Mouse (Mus musculus): ENCODE results near the gene Gucy2d. TPM values are rescaled to one million over a fixed set of nuclear protein-coding genes. Genes with fewer than 3 reads are reported as not detected.
A peak's percentile ranks its signal among the peaks of the same experiment; 100 is the strongest.

The Gucy2d gene
- polyA plus RNA-seq, 1 experiment from 2014 or later = not detected

DNA sequence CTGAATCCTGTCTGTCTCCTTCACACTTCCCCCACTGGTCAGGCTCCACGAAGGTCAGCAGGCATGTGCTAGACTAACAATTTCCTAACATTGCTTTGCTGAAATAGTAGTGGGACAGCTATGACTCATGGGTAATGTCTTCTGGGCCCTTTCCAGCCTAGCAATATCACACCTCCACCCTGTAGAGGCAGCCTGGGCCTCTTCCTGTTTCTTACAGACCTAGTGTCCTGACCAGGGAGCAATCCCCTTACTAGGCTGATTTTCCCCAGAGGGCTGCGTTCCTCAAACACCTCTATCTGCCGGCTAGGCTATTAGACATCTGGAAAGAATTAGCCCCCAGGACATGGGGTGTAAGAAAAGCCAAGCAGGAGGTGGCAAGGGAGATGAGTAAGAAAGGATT is 24.7 kb upstream of the Gucy2d start:
- H3K4me3 ChIP-seq (ENCODE audit: low read depth, low read length) = no peak overlapping the region
- no peak overlapping the region for H3K4me2 ChIP-seq (replicated peaks; ENCODE audit: low read depth, low read length)
- H3K4me1 ChIP-seq (ENCODE audit: control insufficient read depth, insufficient read depth, low read length) = peaks cover 14% of the 10 kb centered on the region; the same call in 1 of the 2 replicates
- no peaks in the 10 kb centered on the region for H3K36me3 ChIP-seq (ENCODE audit: control insufficient read depth, insufficient read depth, low read length)
- no peaks in the 10 kb centered on the region for H3K27me3 ChIP-seq (ENCODE audit: control insufficient read depth, insufficient read depth, low read length)
- no peak; the same call in 1 of the 2 replicates for ATAC-seq (ENCODE audit: insufficient number of reproducible peaks, insufficient read depth, low FRiP score, low read depth)
- WGBS = 33% methylated on average over 3 of the region's 3 CpGs
- H3K27ac ChIP-seq (ENCODE audit: low read length) = no peak overlapping the region
- H3K9ac ChIP-seq (replicated peaks; ENCODE audit: low read depth, low read length) = no peak overlapping the region
- no peaks in the 10 kb centered on the region for H3K9me3 ChIP-seq (ENCODE audit: control insufficient read depth, low read depth, low read length)

DNA sequence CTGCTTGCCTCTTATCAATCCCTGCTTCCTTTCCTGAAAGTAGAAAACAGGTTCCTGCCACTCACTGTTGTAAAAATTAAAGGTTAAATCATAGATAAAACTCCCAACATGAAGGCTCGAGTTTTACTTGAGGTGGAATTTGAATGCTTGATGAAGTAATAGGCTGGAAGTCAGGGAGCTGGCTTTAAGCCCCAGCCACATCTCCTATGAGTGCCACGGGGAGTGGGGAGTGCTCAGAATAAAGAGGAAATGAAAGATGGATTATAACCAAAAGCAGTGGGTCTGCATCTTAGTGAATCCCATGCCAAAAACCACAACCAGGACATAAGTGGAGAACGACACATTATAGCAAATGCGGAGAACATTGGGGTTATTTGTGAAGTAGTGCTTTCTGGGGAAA is 24.2 kb upstream of the Gucy2d start:
- no peak overlapping the region for H3K27ac ChIP-seq (ENCODE audit: low read length)
- H3K9ac ChIP-seq (replicated peaks; ENCODE audit: low read depth, low read length) = no peak overlapping the region
- WGBS = 50% methylated on average over 4 of the region's 4 CpGs
- H3K27me3 ChIP-seq (ENCODE audit: control insufficient read depth, insufficient read depth, low read length) = no peaks in the 10 kb centered on the region
- no peak overlapping the region for H3K4me3 ChIP-seq (ENCODE audit: low read depth, low read length)
- H3K9me3 ChIP-seq (ENCODE audit: control insufficient read depth, low read depth, low read length) = no peaks in the 10 kb centered on the region
- ATAC-seq (ENCODE audit: insufficient number of reproducible peaks, insufficient read depth, low FRiP score, low read depth) = no peak
- no peak overlapping the region for H3K4me2 ChIP-seq (replicated peaks; ENCODE audit: low read depth, low read length)
- no peaks in the 10 kb centered on the region for H3K36me3 ChIP-seq (ENCODE audit: control insufficient read depth, insufficient read depth, low read length)
- H3K4me1 ChIP-seq (ENCODE audit: control insufficient read depth, insufficient read depth, low read length) = peaks cover 14% of the 10 kb centered on the region; the same call in 1 of the 2 replicates

DNA sequence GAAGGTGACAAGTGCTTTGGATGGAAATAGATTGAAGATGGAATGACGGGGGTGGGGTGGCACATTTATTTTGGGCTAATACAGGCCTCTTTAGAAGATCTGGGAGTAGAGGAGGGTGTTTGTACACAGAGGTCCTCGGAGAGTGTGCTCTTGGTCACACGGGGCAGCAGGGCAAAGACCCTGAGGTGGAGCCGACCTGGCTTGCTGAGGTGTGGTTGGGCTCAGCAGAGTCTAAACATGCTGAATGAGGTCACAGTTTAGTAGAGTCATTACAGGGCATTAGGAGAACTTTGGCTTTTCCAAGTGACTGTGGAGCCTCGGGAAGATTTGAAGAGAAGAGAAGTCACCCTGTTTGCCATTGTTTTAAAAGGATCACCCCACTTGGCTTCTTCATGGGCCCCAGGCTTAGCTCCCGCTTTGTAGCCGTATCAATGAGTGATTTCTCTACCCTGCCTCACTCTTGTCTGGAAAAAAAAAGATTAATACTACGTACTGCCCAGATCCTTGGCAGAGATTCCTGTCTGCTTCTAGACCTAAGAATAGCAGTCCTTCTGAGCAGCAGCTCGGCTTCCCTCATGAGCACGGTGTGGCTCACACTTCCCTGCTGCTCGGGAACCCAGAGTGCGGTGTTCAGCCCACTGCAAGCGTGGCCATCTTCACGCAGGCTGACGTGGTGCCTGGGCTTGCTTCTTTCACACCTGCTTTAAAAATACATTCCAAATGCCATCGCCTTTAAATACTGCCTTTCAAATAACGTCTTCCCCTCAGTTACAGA is 22.0 kb upstream of the Gucy2d start:
- H3K4me1 ChIP-seq (ENCODE audit: control insufficient read depth, insufficient read depth, low read length) = peaks cover 14% of the 10 kb centered on the region; the same call in 1 of the 2 replicates
- H3K9me3 ChIP-seq (ENCODE audit: control insufficient read depth, low read depth, low read length) = no peaks in the 10 kb centered on the region
- no peak overlapping the region for H3K4me3 ChIP-seq (ENCODE audit: low read depth, low read length)
- no peak overlapping the region for H3K4me2 ChIP-seq (replicated peaks; ENCODE audit: low read depth, low read length)
- no peak overlapping the region for H3K27ac ChIP-seq (ENCODE audit: low read length)
- 59% methylated on average over 17 of the region's 17 CpGs for WGBS
- no peaks in the 10 kb centered on the region for H3K27me3 ChIP-seq (ENCODE audit: control insufficient read depth, insufficient read depth, low read length)
- H3K9ac ChIP-seq (replicated peaks; ENCODE audit: low read depth, low read length) = no peak overlapping the region
- H3K36me3 ChIP-seq (ENCODE audit: control insufficient read depth, insufficient read depth, low read length) = no peaks in the 10 kb centered on the region
- no peak for ATAC-seq (ENCODE audit: insufficient number of reproducible peaks, insufficient read depth, low FRiP score, low read depth)

DNA sequence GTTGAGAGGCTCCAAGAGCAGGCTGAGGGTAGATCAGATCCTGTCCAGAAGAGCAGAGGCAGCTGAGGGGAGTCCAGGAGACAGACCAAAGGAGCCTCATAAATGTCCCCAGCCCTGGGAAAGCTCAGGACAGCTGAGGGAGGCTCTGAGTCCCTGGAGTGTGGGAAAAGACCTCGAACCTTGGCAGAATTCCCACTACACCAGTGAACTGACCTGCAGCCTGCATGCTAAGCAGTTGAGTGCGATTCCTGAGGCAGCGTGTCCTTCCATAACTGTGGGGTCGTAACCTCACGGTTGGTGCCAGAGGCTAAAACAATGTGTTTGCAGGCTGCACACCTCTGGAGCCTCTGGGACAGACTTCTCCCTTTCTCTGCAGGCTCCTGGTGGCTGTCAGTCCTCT is 20.9 kb upstream of the Gucy2d start:
- no peaks in the 10 kb centered on the region for H3K9me3 ChIP-seq (ENCODE audit: control insufficient read depth, low read depth, low read length)
- no peak overlapping the region for H3K27ac ChIP-seq (ENCODE audit: low read length)
- no peak overlapping the region for H3K4me3 ChIP-seq (ENCODE audit: low read depth, low read length)
- no peak for ATAC-seq (ENCODE audit: insufficient number of reproducible peaks, insufficient read depth, low FRiP score, low read depth)
- WGBS = 53% methylated on average over 5 of the region's 5 CpGs
- no peak overlapping the region for H3K4me2 ChIP-seq (replicated peaks; ENCODE audit: low read depth, low read length)
- no peaks in the 10 kb centered on the region for H3K27me3 ChIP-seq (ENCODE audit: control insufficient read depth, insufficient read depth, low read length)
- no peaks in the 10 kb centered on the region for H3K36me3 ChIP-seq (ENCODE audit: control insufficient read depth, insufficient read depth, low read length)
- no peak overlapping the region for H3K9ac ChIP-seq (replicated peaks; ENCODE audit: low read depth, low read length)
- H3K4me1 ChIP-seq (ENCODE audit: control insufficient read depth, insufficient read depth, low read length) = peaks cover 14% of the 10 kb centered on the region; the same call in 1 of the 2 replicates

DNA sequence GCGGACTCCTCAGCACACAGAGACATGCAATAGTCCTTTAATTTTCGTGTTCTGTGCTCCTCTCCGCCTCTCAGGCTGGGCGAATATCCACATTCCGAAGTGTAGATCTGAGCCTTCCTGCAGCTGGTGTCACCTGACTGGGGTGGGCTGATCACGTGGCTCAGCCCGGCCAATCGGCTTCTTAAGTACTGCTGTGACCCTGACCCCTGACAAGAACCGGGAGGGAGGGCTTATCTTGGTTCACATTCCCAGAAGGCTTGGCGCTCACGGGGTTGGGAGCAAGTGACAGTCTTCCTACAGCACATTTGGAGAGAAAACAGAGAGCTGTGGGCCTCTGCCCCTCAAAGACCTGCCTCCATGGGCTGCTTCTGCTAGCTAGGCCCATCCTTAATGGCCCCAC is 16.7 kb upstream of the Gucy2d start:
- H3K27ac ChIP-seq (ENCODE audit: low read length) = no peak overlapping the region
- H3K4me2 ChIP-seq (replicated peaks; ENCODE audit: low read depth, low read length) = no peak overlapping the region
- no peak for ATAC-seq (ENCODE audit: insufficient number of reproducible peaks, insufficient read depth, low FRiP score, low read depth)
- no peak overlapping the region for H3K9ac ChIP-seq (replicated peaks; ENCODE audit: low read depth, low read length)
- no peak overlapping the region for H3K4me3 ChIP-seq (ENCODE audit: low read depth, low read length)
- no peaks in the 10 kb centered on the region for H3K9me3 ChIP-seq (ENCODE audit: control insufficient read depth, low read depth, low read length)
- 62% methylated on average over 11 of the region's 11 CpGs for WGBS
- peaks cover 10% of the 10 kb centered on the region for H3K4me1 ChIP-seq (ENCODE audit: control insufficient read depth, insufficient read depth, low read length)
- no peaks in the 10 kb centered on the region for H3K27me3 ChIP-seq (ENCODE audit: control insufficient read depth, insufficient read depth, low read length)
- H3K36me3 ChIP-seq (ENCODE audit: control insufficient read depth, insufficient read depth, low read length) = no peaks in the 10 kb centered on the region

DNA sequence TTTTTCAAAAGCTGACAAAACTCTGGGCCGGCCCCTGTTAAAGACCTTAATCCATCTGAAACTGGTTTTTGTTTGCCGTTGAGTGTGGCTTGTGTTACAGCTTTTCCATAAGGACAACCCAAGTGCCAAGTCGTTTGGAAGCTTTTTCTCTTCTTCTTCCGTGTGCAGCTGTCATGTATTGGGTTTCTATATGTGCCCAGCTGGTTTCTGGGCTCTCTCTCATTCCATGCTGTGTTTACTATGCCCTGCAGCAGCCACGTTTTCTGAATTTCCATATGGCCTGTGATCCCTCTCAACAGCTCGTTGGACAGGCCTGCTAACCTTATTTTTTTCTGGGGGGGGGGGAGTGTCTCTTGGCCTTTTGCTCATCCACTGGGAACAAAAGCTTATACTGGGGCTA is 15.8 kb upstream of the Gucy2d start:
- Histone ChIP-seq H3K4me2 (replicated peaks; ENCODE audit: low read depth, low read length) (no peak overlapping the region), H3K4me1 (ENCODE audit: control insufficient read depth, insufficient read depth, low read length) (peaks cover 9% of the 10 kb centered on the region), H3K9ac (replicated peaks; ENCODE audit: low read depth, low read length) (no peak overlapping the region), H3K4me3 (ENCODE audit: low read depth, low read length) (no peak overlapping the region), H3K9me3 (ENCODE audit: control insufficient read depth, low read depth, low read length) (no peaks in the 10 kb centered on the region), H3K27me3 (ENCODE audit: control insufficient read depth, insufficient read depth, low read length) (no peaks in the 10 kb centered on the region), H3K36me3 (ENCODE audit: control insufficient read depth, insufficient read depth, low read length) (no peaks in the 10 kb centered on the region), H3K27ac (ENCODE audit: low read length) (no peak overlapping the region)
- WGBS = 50% methylated on average over 6 of the region's 6 CpGs
- ATAC-seq (ENCODE audit: insufficient number of reproducible peaks, insufficient read depth, low FRiP score, low read depth) = no peak

DNA sequence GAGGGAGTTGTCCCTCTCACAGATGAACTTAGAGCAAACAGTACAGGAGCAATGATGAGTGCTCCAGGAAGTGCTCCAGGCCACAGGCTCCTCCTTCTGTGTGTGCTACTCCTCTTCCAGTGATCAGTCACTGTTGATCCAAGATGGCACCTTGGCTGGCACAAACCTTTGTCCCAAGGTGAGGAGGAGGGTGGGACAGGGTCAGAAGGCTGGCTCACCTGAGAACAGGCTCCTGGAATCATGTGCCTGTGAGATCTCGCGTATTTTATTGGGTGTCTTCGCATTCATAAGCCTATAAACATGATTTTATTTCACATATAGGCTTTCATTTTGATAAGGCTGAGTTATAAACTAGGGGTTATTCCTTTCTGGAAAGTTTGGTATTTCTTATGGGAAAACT is 14.7 kb upstream of the Gucy2d start:
- WGBS = 91% methylated on average over 3 of the region's 3 CpGs
- no peak overlapping the region for H3K4me3 ChIP-seq (ENCODE audit: low read depth, low read length)
- ATAC-seq (ENCODE audit: insufficient number of reproducible peaks, insufficient read depth, low FRiP score, low read depth) = no peak

DNA sequence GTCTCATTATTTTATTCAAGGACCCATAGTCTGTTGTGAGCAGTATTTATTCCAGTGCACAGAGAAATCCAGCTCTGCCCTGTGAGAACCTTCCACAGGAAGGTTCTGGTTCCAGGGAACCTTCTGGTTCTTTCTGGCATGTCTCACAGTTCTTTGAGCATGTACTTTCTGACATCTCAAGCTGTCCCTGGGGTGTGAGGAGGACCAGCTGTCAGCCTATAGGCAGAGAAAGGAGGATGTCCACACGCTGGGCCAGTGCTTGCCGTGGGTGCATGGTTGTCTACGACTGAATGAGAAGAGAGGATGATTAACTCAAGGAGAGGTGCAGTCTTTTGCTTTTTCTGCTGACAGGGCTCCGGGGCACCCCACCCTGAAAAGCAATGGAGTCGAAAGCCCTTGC is 13.6 kb upstream of the Gucy2d start:
- Histone ChIP-seq H3K9me3 (ENCODE audit: control insufficient read depth, low read depth, low read length) (no peaks in the 10 kb centered on the region), H3K9ac (replicated peaks; ENCODE audit: low read depth, low read length) (no peak overlapping the region), H3K4me2 (replicated peaks; ENCODE audit: low read depth, low read length) (no peak overlapping the region), H3K27me3 (ENCODE audit: control insufficient read depth, insufficient read depth, low read length) (no peaks in the 10 kb centered on the region), H3K4me3 (ENCODE audit: low read depth, low read length) (no peak overlapping the region), H3K4me1 (ENCODE audit: control insufficient read depth, insufficient read depth, low read length) (peaks cover 7% of the 10 kb centered on the region), H3K27ac (ENCODE audit: low read length) (no peak overlapping the region), H3K36me3 (ENCODE audit: control insufficient read depth, insufficient read depth, low read length) (no peaks in the 10 kb centered on the region)
- 67% methylated on average over 5 of the region's 5 CpGs for WGBS
- ATAC-seq (ENCODE audit: insufficient number of reproducible peaks, insufficient read depth, low FRiP score, low read depth) = 0 out of 2 replicates have a peak, but pooled peaks have one; percentile 15

More for the DNA sequence above, 14.7 kb upstream of the Gucy2d start:
- no peaks in the 10 kb centered on the region for H3K27me3 ChIP-seq (ENCODE audit: control insufficient read depth, insufficient read depth, low read length)
- peaks cover 7% of the 10 kb centered on the region for H3K4me1 ChIP-seq (ENCODE audit: control insufficient read depth, insufficient read depth, low read length)
- H3K9me3 ChIP-seq (ENCODE audit: control insufficient read depth, low read depth, low read length) = no peaks in the 10 kb centered on the region
- H3K4me2 ChIP-seq (replicated peaks; ENCODE audit: low read depth, low read length) = no peak overlapping the region
- no peak overlapping the region for H3K9ac ChIP-seq (replicated peaks; ENCODE audit: low read depth, low read length)
- no peaks in the 10 kb centered on the region for H3K36me3 ChIP-seq (ENCODE audit: control insufficient read depth, insufficient read depth, low read length)
- no peak overlapping the region for H3K27ac ChIP-seq (ENCODE audit: low read length)

Data from stomach, embryonic 14.5 days (tissue).